Mouse (Mus musculus) spleen, embryonic (tissue): ENCODE data around the gene Tnr.

Experiments
- CTCF ChIA-PET: fragments of 350-600 bp; sonication (Branson Sonifier 250); formaldehyde crosslinking; loops from one replicate; lab custom pipeline; 2022; lab: Charles Lee

The Tnr gene

GRCm38 (mm10) chr1:159865696-159866095, 342.1 kb downstream of the Tnr start:
- CTCF ChIA-PET = no interaction called here

GRCm38 (mm10) chr1:159869619-159870441, 346.3 kb downstream of the Tnr start:
- CTCF ChIA-PET = no interaction called here

- CTCF ChIA-PET = no interaction called here
These were observed 349.3 kb downstream of the Tnr start for GRCm38 (mm10) chr1:159872866-159873265.

GRCm38 (mm10) chr1:159878681-159879080, 355.1 kb downstream of the Tnr start:
- CTCF ChIA-PET = no interaction called here

GRCm38 (mm10) chr1:159879866-159880265, 356.3 kb downstream of the Tnr start:
- CTCF ChIA-PET = no interaction called here

- CTCF ChIA-PET = no interaction called here
These were observed 361.9 kb downstream of the Tnr start for GRCm38 (mm10) chr1:159885476-159885875.

- CTCF ChIA-PET = no interaction called here
These were observed 365.0 kb downstream of the Tnr start for GRCm38 (mm10) chr1:159888611-159889010.

- CTCF ChIA-PET = no interaction called here
These were observed 365.6 kb downstream of the Tnr start for GRCm38 (mm10) chr1:159889012-159889765.

- CTCF ChIA-PET = no interaction called here
These were observed 367.0 kb downstream of the Tnr start for GRCm38 (mm10) chr1:159890524-159890923.

- CTCF ChIA-PET = interaction anchor here (1.0 kb wide), 1 partner anchor 192 kb away, joined by 3 read pairs; no protein-coding TSS in a partner anchor
These were observed 371.5 kb downstream of the Tnr start for GRCm38 (mm10) chr1:159895094-159895493.

- CTCF ChIA-PET = no interaction called here
These were observed 376.4 kb downstream of the Tnr start for GRCm38 (mm10) chr1:159899991-159900390.

- CTCF ChIA-PET = no interaction called here
These were observed 377.1 kb downstream of the Tnr start for GRCm38 (mm10) chr1:159900639-159901038.

GRCm38 (mm10) chr1:159901366-159902119, 378.0 kb downstream of the Tnr start:
- CTCF ChIA-PET = no interaction called here

- CTCF ChIA-PET = no interaction called here
These were observed 378.5 kb downstream of the Tnr start for GRCm38 (mm10) chr1:159902120-159902497.

- CTCF ChIA-PET = interaction anchor here (1.0 to 1.5 kb wide), 2 partner anchors 16 to 153 kb away, joined by 3 to 4 read pairs; no protein-coding TSS in a partner anchor
These were observed 387.4 kb downstream of the Tnr start for GRCm38 (mm10) chr1:159911006-159911405.

GRCm38 (mm10) chr1:159914726-159915125, 391.2 kb downstream of the Tnr start:
- CTCF ChIA-PET = interaction anchor here (1.1 kb wide), 1 partner anchor 166 kb away, joined by 3 read pairs; no protein-coding TSS in a partner anchor

- CTCF ChIA-PET = no interaction called here
These were observed 397.0 kb downstream of the Tnr start for GRCm38 (mm10) chr1:159920571-159920970.

GRCm38 (mm10) chr1:159923010-159923409, 399.4 kb downstream of the Tnr start:
- CTCF ChIA-PET = no interaction called here

GRCm38 (mm10) chr1:159924105-159924504, 400.5 kb downstream of the Tnr start:
- CTCF ChIA-PET = no interaction called here

GRCm38 (mm10) chr1:159924684-159925083, 401.1 kb downstream of the Tnr start:
- CTCF ChIA-PET = no interaction called here

- CTCF ChIA-PET = no interaction called here
These were observed 405.2 kb downstream of the Tnr start for GRCm38 (mm10) chr1:159928681-159929335.
